Mouse (Mus musculus) ovary, adult 18-20 months (tissue): ENCODE measurements around the gene Spats1.
A peak's percentile ranks its signal among the peaks of the same experiment; 100 is the strongest.

Experiments used
- DNase-seq: peaks from one replicate; pipeline ENCODE4 v3.0.0; 2022; ENCODE audit warnings: low spot score, mixed read lengths

The Spats1 gene

GRCm38 (mm10) chr17:45474669-45475465, at the start of gene Spats1:
TSS of gene Spats1 (minus strand) at chr17:45475415.
- DNase-seq = peak; percentile 47

- DNase-seq = no peak
Observed at GRCm38 (mm10) chr17:45524961-45525360, 49.7 kb upstream of the Spats1 start.

- no peak for DNase-seq
Observed at GRCm38 (mm10) chr17:45523263-45523662, 48.0 kb upstream of the Spats1 start, which contains the start of gene Tcte1. TSS of gene Tcte1 (plus strand) at chr17:45523434.

- no peak for DNase-seq
Observed at GRCm38 (mm10) chr17:45520136-45520535, 44.9 kb upstream of the Spats1 start.

- DNase-seq = no peak
Observed at GRCm38 (mm10) chr17:45518766-45519475, 43.7 kb upstream of the Spats1 start.

GRCm38 (mm10) chr17:45517549-45518215, 42.5 kb upstream of the Spats1 start:
- no peak for DNase-seq

GRCm38 (mm10) chr17:45517135-45517534, 41.9 kb upstream of the Spats1 start:
- no peak for DNase-seq

- peak; percentile 30 for DNase-seq
Observed at GRCm38 (mm10) chr17:45516488-45516887, 41.3 kb upstream of the Spats1 start.

GRCm38 (mm10) chr17:45515806-45516205, 40.6 kb upstream of the Spats1 start:
- no peak for DNase-seq

- DNase-seq = no peak
Observed at GRCm38 (mm10) chr17:45515204-45515726, 40.0 kb upstream of the Spats1 start.

- DNase-seq = no peak
Observed at GRCm38 (mm10) chr17:45511757-45512156, 36.5 kb upstream of the Spats1 start.

- no peak for DNase-seq
Observed at GRCm38 (mm10) chr17:45510871-45511270, 35.7 kb upstream of the Spats1 start.

GRCm38 (mm10) chr17:45506700-45507189, 31.5 kb upstream of the Spats1 start, which contains the start of gene Aars2:
TSS of gene Aars2 (plus strand) at chr17:45506841.
- peak; percentile 82 for DNase-seq

- no peak for DNase-seq
Observed at GRCm38 (mm10) chr17:45505941-45506465, 30.8 kb upstream of the Spats1 start.

GRCm38 (mm10) chr17:45503301-45503973, 28.2 kb upstream of the Spats1 start:
- no peak for DNase-seq

GRCm38 (mm10) chr17:45502324-45502723, 27.1 kb upstream of the Spats1 start:
- DNase-seq = no peak

- no peak for DNase-seq
Observed at GRCm38 (mm10) chr17:45500981-45501380, 25.8 kb upstream of the Spats1 start.

GRCm38 (mm10) chr17:45499516-45499915, 24.3 kb upstream of the Spats1 start:
- no peak for DNase-seq

- no peak for DNase-seq
Observed at GRCm38 (mm10) chr17:45498397-45498796, 23.2 kb upstream of the Spats1 start.

- DNase-seq = no peak
Observed at GRCm38 (mm10) chr17:45495398-45495797, 20.2 kb upstream of the Spats1 start.

GRCm38 (mm10) chr17:45490532-45491154, 15.4 kb upstream of the Spats1 start:
- no peak for DNase-seq
